Mouse (Mus musculus) layer of hippocampus, adult 2 months (tissue): ENCODE measurements around the gene Tbc1d5. TPM values are rescaled to one million over a fixed set of nuclear protein-coding genes. Genes with fewer than 3 reads are reported as not detected.

ENCODE experiments used
- DNase-seq, 2 experiments: peaks; one replicate each; pipeline ENCODE4 v3.0.0; 2022; ENCODE audit warnings: low spot score in 2 of 2
- H3K27ac ChIP-seq: fragments of 200-600 bp; 2 replicates; pipeline ENCODE4 v1.8.1; 2022
- H3K4me3 ChIP-seq: fragments of 200-600 bp; 2 replicates; pipeline ENCODE4 v1.8.1; 2022; ENCODE audit warnings: mild to moderate bottlenecking
- CTCF ChIP-seq: fragments of 200-600 bp; conservative IDR thresholded peaks from 2 replicates; pipeline ENCODE4 v1.8.1; 2022; ENCODE audit warnings: antibody characterized with exemption, mild to moderate bottlenecking, moderate library complexity
- total RNA-seq, 2 experiments: library from RNA; stranded (reverse); gene quantifications; 2 replicates each; pipeline ENCODE4 v1.2.3; 2021

Tbc1d5 gene
- total RNA-seq, 2 experiments from 2014 or later: 26.1 to 27.0 TPM

DNA sequence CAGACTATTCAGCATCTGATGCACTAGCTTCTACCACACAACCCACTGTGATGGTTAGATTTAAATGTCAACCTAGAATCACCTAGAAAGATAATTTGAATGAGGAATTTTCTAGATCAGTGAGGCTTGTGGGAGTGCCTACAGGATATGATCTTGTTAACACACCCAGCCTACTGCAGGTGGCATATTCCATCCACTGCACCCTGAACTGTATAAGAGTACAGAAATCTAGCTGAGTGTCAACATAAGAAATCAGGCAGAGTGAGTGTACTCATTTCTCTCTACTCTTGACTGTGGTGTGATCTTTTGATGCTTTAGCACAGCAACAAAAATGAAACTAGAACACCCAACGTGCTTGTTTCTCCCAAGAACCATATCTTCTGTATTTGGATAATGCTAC is 6.8 kb downstream of the Tbc1d5 start:
- no peak for DNase-seq
- no peak overlapping the region for H3K4me3 ChIP-seq
- no peak for TF ChIP-seq CTCF
- no peak overlapping the region for H3K27ac ChIP-seq

DNA sequence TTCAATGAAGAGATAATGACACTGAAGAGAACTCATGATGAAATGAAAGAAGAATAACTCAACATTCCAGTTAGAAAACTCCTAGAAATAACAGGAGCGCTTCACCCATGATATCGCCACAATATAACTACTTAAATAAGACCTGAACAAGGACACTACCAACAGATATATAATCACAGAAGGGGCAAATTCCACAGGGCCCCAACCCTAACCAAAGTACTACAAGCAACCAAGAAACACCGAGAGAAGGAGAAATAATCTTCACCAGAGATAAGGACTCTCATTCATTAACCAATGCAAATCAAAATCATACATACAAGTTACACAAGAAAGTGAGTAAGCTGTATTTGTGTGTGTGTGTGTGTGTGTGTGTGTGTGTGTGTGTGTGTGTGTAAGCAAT is 7.6 kb downstream of the Tbc1d5 start:
- Histone ChIP-seq H3K4me3 (no peak overlapping the region), H3K27ac (no peak overlapping the region)
- no peak for DNase-seq
- no peak for TF ChIP-seq CTCF

DNA sequence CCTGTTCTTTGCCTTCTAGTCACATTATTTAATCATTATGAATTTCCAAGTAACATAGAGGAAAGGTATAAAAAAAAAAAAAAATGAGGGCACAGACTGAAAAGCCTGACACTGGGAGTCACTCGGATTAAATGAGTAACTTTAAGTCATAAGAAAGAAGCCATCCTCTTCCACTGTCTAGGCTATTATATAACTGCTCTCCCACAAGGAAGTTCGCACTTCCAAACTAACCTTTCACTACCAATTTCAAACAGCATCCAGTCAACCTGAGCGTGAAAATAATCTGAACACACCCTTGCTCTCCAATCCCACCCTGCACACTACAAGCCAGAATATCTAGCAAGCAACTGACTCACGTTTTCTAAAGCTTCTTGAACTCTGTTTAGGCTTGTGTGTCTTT is 9.2 kb downstream of the Tbc1d5 start:
- H3K4me3 ChIP-seq: no peak overlapping the region
- H3K27ac ChIP-seq: no peak overlapping the region
- no peak for DNase-seq
- TF ChIP-seq CTCF: no peak

DNA sequence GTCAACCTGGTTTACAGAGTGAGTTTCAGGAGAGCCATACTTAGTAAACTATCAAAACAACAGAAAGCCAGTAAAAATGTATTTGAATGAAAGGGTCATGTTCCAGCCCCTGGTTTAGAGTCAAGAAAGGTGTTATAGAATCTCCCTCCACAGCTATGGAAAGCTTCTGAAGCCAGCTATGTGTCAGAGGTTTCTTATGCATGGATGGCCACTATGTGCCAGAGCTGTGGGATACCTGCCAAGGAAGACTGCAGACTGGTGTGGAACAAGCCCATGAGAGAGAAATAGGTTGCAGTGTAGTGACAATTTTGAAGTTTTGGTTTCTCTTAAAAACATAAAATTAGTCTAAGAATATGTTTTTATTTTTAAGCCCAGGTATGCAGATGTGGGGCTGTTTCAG is 16.8 kb downstream of the Tbc1d5 start:
- Histone ChIP-seq H3K27ac (no peak overlapping the region), H3K4me3 (no peak overlapping the region)
- TF ChIP-seq CTCF: no peak
- DNase-seq: no peak

DNA sequence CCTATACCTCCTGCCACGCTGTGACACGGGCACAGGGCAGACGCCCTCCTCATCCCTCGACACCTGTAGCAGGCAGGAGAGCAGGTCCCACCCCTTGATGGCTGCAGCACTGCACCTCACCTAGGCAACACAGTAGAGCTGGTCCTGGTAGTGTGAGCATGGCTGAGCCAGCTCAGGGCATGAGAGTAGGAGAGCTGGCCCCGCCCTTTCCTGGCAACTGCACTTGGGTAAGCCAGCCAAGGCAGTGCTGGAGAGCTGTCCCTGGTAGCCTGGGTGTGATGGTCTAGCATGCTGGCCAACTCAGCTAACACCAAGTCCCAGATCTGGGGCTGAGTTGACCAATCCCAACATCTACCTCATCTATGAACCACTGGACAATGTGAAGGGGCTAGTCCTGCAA is 19.9 kb downstream of the Tbc1d5 start:
- no peak for TF ChIP-seq CTCF
- Histone ChIP-seq H3K4me3 (no peak overlapping the region), H3K27ac (no peak overlapping the region)
- DNase-seq: no peak

DNA sequence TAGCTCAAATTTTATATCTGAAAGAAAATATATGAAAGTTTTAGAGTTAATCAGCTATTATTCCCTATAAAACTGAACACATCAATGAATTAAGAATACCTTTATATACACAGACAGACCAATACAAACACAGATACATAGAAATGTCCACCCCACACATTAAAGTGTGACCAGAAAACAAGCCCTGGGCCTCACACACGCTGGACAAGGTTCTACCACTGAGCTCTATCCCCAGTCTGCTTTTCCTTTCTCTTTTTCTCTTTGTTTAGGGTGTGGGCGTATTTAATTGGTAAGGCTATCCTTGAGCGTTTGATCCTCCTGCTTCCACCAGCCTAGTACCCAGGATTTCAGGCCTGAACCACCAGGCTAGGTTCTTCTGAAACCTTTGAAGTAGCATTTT is 28.2 kb downstream of the Tbc1d5 start:
- no peak for TF ChIP-seq CTCF
- DNase-seq: no peak
- no peak overlapping the region for H3K27ac ChIP-seq
- H3K4me3 ChIP-seq: no peak overlapping the region

DNA sequence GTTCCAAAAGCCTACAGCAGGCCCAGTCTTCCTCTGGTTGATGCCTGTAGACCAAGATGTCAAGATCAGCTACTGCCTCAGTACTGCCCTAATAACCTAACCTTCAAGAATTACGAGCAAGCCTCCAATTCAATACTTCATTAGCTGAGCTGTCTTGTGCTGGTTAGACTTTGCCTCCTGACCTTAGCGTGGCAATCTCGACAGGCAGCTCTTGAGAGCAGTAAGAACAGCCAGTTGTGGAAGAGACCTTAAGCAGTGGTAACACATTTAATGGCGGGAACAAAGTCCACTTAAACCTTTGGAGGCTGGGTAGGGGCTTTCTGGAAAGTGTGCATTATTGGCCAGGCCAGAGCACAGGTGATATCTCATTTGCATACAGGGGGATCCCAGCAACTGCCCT is 34.2 kb downstream of the Tbc1d5 start:
- no peak for TF ChIP-seq CTCF
- DNase-seq: no peak
- H3K27ac ChIP-seq: no peak overlapping the region
- no peak overlapping the region for H3K4me3 ChIP-seq

DNA sequence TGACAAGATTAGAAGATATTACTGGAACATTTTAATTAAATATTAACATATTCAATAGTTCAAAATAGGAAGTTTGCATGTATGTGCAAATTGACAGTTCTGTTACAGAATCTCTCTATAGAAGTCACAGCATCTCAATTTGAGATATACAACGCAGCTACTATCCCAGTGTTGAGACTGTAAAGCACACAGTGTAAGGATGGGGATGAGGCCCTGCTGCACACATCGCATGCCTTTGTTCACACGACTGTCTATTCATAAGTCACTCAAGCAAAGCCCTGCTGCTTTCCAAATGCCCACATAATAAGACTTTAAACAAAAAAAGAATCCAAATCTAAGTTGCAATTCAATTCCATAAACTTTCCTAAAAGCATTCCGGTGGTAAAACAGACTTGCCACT is 37.1 kb downstream of the Tbc1d5 start:
- DNase-seq: no peak
- no peak for TF ChIP-seq CTCF
- Histone ChIP-seq H3K27ac (no peak overlapping the region), H3K4me3 (no peak overlapping the region)

DNA sequence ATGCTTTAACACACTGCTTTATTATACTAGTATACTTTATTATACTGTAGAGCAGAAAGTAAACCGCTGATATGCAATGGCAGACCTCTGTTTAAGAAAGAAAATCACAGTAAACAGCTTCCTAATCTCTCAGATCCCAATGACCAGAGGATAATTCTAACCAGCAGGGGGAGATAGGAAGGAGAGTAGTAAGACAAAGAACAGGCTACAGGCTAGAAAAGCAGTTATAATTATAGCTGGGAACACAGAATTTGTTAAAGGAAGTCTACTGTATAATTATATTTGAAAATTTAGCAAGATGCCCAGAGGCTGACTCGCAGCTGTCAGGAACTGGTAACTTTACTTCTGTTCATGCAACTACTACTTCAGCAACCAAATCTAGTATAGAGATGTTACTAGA is 68.0 kb downstream of the Tbc1d5 start:
- Histone ChIP-seq H3K4me3 (no peak overlapping the region), H3K27ac (no peak overlapping the region)
- peak; percentile 46 for DNase-seq
- peak; percentile 86 for TF ChIP-seq CTCF

DNA sequence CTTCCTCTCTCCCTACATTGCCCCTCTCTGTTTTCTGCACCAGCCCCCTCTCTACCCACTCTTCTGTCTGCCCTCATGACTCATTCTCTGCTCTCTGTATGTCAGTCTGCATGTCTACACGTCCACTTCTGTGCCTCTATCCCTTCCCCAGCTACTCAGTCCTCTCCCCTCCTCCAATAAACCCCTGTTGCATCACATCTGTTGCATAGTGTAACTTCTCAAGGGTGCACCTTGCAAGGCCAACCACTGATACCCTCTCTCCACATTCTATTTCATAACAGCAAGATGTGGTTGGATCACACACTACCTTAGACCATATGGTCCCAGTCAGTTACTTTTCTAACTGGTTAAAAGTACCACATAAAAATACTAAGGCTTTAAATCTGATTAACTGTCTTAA is 74.9 kb downstream of the Tbc1d5 start:
- no peak overlapping the region for H3K27ac ChIP-seq
- TF ChIP-seq CTCF: no peak
- DNase-seq: no peak
- no peak overlapping the region for H3K4me3 ChIP-seq

DNA sequence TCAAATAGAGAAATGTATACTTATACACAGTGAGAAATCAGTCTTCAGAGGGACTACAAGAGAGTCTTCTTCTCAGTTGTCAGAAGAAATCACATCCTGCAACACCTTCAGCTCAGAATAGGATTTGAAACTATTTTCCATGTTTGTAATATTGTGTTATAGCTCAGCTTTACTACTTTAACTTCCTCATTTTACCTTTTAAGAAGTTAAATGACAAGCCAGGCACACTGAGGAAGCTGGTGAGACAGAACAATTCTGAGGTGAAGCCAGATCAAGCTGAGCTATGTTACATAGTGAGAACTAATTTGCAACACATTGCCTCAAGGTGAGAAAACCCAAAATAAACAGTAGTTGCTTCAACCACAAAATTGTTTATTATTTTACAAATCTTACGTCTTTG is 135.3 kb downstream of the Tbc1d5 start:
- no peak overlapping the region for H3K4me3 ChIP-seq
- DNase-seq: no peak
- no peak for TF ChIP-seq CTCF
- H3K27ac ChIP-seq: no peak overlapping the region

DNA sequence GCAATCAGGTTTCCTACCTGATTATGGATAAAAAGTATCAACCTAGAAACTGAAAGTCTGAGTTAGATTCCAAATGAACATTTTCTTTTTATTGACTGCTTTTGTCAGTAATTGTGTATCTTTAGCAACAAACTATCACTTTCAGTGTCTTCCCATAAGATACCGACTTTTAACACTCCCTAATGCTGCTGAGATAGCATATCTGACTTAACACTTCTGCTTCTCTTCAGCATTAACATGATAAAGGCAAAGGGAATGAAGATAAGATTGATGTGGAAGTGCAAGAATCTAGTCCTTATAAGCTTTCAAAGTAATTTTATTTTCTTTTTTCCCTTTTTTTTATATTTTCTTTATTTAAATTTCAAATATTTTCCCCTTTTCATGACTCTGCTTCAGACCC is 138.3 kb downstream of the Tbc1d5 start:
- H3K4me3 ChIP-seq: no peak overlapping the region
- TF ChIP-seq CTCF: no peak

DNA sequence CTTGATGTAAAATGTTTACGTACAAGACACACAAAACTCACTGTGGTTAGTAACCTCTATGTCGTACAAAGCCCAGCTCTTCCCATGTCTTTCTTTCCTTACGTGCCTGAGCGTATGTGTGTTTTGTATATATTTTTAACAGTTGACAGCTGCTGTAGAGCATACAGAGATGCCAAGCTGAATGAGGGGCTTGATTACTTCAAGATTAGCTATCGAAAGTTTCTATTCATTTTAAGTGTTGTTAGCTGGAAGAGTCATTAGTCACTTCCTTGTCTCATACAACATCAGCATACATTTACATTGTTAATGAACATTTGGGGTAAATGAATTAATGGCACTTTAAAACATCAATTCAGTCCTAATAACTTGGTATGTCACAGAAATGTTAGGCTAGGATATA is 155.9 kb downstream of the Tbc1d5 start:
- Histone ChIP-seq H3K4me3 (no peak overlapping the region), H3K27ac (no peak overlapping the region)
- TF ChIP-seq CTCF: no peak
- DNase-seq: no peak

More for the DNA sequence above, 138.3 kb downstream of the Tbc1d5 start:
- H3K27ac ChIP-seq: no peak overlapping the region
- no peak for DNase-seq

DNA sequence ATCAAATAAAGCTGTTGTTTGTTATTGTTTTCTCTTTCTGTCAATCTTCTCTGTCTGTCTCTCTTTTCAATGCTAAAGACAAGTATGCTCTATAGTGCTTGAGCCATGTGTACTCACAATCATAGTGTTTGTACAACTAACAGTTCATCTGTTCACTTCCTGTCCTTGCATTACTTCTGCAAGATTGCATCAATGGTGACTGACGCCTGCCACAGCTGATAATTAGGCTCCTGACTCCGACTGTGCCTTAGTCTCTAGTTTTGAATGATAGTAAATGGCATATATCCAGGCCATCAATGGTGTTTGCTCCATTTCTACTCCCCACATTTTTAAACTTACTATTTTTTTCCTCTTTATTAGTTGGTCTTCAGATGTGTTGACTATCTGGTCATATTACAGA is 162.8 kb downstream of the Tbc1d5 start:
- DNase-seq: no peak
- H3K27ac ChIP-seq: no peak overlapping the region
- TF ChIP-seq CTCF: no peak
- no peak overlapping the region for H3K4me3 ChIP-seq

DNA sequence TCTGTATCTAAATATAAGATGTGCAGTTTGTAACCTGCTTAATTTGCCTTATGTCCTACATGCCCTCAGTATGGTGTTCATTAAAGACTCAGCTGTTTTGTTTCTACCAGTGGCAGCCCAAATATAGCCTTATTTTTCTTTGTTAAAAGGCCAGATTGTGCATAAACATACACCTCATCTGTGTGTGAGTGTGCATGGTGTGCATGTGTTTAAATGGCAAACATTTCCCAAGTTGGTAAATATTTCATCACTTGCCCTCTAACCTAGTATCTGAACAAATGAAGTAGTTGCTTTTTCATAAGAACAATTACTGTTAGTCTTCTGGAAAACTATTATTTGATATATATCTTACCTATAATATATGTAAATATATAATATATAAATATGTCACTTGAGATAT is 165.2 kb downstream of the Tbc1d5 start:
- Histone ChIP-seq H3K4me3 (no peak overlapping the region), H3K27ac (no peak overlapping the region)
- no peak for DNase-seq
- TF ChIP-seq CTCF: no peak
